Mouse (Mus musculus): Measurements from ENCODE around the gene Cyp21a1.

DNA sequence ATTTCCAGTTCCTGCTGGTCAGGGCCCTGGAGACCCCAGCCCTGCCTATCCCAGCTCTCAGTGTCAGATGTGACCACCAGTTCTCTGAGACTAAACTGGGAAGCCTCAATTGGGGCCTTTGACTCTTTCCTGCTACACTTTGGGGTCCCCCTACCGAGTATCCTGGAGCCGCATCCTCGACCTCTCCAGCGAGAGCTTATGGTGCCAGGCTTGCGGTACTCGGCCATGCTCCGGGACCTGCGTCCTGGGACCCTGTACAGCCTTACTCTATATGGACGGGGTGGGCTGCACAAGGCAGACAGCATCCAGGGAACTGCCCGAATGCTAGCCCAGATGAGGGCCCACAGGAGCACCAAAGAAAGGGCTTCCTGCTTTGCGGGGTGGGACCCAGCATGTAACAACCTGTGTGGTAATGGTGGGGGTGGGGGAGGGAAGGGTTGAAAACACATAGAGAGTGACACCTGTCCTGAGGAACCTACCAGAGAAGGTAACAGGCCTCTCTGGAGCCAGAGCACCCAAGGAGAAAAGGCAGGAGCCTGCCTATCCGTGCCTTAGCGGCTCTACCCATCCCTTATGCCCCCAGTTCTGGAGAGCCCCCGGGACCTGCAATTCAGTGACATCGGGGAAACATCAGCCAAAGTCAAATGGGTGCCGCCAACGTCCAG is 5.4 kb downstream of the Cyp21a1 start:
- TF ChIP-seq POLR2A (IDR thresholded peaks at IDR 0.05; ENCODE audit: low read depth, low read length) (no peak), CTCF (IDR thresholded peaks at IDR 0.05; ENCODE audit: borderline replicate concordance, insufficient read depth, low read length) (no peak)

Measured in embryonic fibroblast, embryonic 13.5 days (primary cell).